Mouse (Mus musculus) testis, adult 2 months (tissue): ENCODE data around the gene Nans. TPM values are rescaled to one million over a fixed set of nuclear protein-coding genes. Genes with fewer than 3 reads are reported as not detected.

Experiments used
- H3K27ac ChIP-seq: fragments of 200-500 bp; 2 replicates; pipeline ENCODE4 v1.5.1; 2012; ENCODE audit warnings: low read depth, low read length; ENCODE audit not compliant: control insufficient read depth, insufficient read depth
- H3K27me3 ChIP-seq: fragments of 200-500 bp; 2 replicates; pipeline ENCODE4 v1.6.1; 2012; ENCODE audit warnings: mild to moderate bottlenecking, low read length, moderate library complexity; ENCODE audit not compliant: control insufficient read depth, insufficient read depth
- H3K36me3 ChIP-seq: fragments of 200-500 bp; 2 replicates; pipeline ENCODE4 v1.6.1; 2012; ENCODE audit warnings: mild to moderate bottlenecking, low read length; ENCODE audit not compliant: control insufficient read depth, insufficient read depth
- H3K4me1 ChIP-seq: fragments of 200-500 bp; 2 replicates; pipeline ENCODE4 v1.6.1; 2012; ENCODE audit warnings: low read length; ENCODE audit not compliant: control insufficient read depth, insufficient read depth
- H3K4me3 ChIP-seq: fragments of 200-500 bp; 2 replicates; pipeline ENCODE4 v1.5.1; 2012; ENCODE audit warnings: low read depth, mild to moderate bottlenecking, low read length, moderate library complexity, mixed read lengths; ENCODE audit not compliant: control insufficient read depth
- CTCF ChIP-seq: fragments of 200-500 bp; IDR thresholded peaks from 2 replicates; pipeline ENCODE4 v1.5.1; 2012; ENCODE audit warnings: low read depth, mild to moderate bottlenecking, inconsistent platforms, low read length, moderate library complexity; ENCODE audit not compliant: control insufficient read depth, insufficient read depth, insufficient replicate concordance
- POLR2A ChIP-seq: fragments of 200-500 bp; IDR thresholded peaks from 2 replicates; pipeline ENCODE4 v1.6.1; 2012; ENCODE audit warnings: low read depth, mild to moderate bottlenecking, inconsistent platforms, low read length, moderate library complexity; ENCODE audit not compliant: control insufficient read depth
- polyA plus RNA-seq: library from polyadenylated mRNA; depleted of rRNA; stranded (reverse); fragments of >200 nt; gene quantifications from 2 replicates; pipeline ENCODE4 v1.2.3, GENCODE M21; 2012

Gene Nans
- polyA plus RNA-seq, 1 experiment, result 9.5 TPM

DNA sequence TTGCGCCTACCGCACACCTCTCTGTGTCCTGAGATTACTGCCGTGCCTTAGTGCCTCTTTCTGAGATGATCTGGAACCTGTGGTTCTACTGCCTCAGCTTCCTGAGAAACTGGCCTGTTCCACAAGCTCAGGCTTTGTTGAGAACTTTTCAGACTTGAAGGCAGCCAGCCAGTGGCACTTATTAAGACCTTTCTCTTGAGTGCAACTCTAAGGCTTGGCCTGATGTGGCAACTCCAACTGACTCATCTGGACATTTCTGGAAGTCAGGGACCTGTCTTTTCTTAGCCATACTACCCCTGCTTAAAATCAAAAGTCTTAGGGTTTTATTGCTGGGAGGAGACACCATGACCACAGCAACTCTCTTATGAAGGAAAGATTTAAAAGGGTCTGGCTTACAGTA, 31.9 kb upstream of the Nans start:
- Histone ChIP-seq H3K27ac (no peak overlapping the region), H3K36me3 (peaks cover 2% of the 10 kb centered on the region), H3K27me3 (no peaks in the 10 kb centered on the region), H3K4me3 (no peak overlapping the region), H3K4me1 (peaks cover 6% of the 10 kb centered on the region)
- TF ChIP-seq POLR2A (no peak), CTCF (no peak)

- H3K36me3 ChIP-seq, result peaks cover 3% of the 10 kb centered on the region
- H3K27me3 ChIP-seq, result no peaks in the 10 kb centered on the region
- H3K27ac ChIP-seq, result no peak overlapping the region
- no peaks in the 10 kb centered on the region; the same call in 1 of the 2 replicates for H3K4me1 ChIP-seq
- no peak overlapping the region for H3K4me3 ChIP-seq
- TF ChIP-seq POLR2A, result no peak
- no peak for TF ChIP-seq CTCF
Measured at GRCm38 (mm10) chr4:46458411-46458810, 30.6 kb upstream of the Nans start.

- Histone ChIP-seq H3K27me3 (no peaks in the 10 kb centered on the region), H3K4me3 (no peak overlapping the region), H3K27ac (no peak overlapping the region), H3K4me1 (no peaks in the 10 kb centered on the region), H3K36me3 (peaks cover 5% of the 10 kb centered on the region)
- TF ChIP-seq CTCF (no peak), POLR2A (no peak)
Measured at GRCm38 (mm10) chr4:46463130-46463830, 25.8 kb upstream of the Nans start.

DNA sequence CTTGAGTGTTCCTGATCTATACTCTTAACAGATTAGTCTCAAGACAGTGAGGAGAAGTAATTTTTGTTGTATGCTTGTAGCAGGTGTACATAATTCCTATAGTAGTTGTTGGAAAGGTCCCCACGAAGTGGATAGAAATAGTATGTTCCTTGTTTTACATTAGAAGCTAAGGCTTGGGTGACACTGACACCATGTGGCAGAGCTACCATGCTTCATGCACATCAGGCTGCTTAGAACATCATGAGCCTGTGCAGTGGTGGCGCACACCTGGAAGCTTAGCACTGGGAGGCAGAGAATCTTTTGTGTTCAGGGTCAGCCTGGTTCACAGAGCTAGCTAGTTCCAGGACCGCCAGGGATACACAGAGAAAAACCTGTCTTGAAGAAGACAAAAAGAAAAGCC, 23.3 kb upstream of the Nans start:
- Histone ChIP-seq H3K4me3 (no peak overlapping the region), H3K27me3 (no peaks in the 10 kb centered on the region), H3K4me1 (no peaks in the 10 kb centered on the region), H3K36me3 (peaks cover 6% of the 10 kb centered on the region), H3K27ac (no peak overlapping the region)
- TF ChIP-seq POLR2A, result no peak
- no peak for TF ChIP-seq CTCF

DNA sequence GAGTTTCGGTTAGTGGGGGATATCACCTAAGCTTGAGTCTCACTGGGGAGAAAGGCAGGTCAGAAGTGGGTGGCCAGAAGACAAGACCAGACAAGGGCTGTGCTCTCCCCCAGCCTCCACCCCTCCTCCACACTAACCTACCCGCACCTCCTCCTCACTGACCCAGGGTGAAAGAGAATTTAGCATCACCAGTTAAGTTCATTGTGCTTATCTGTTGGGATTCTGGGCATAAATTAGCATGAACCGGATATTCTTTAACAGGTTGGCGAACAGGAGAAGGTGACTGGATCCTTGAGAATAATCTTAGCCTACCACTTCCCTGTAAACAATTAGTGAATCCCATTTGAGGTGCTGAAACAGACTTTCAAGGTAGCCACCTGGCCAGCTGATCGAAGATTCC, 13.9 kb upstream of the Nans start:
- no peaks in the 10 kb centered on the region for H3K27me3 ChIP-seq
- no peak for TF ChIP-seq CTCF
- no peak for TF ChIP-seq POLR2A
- no peak overlapping the region for H3K27ac ChIP-seq
- H3K36me3 ChIP-seq, result peaks cover 2% of the 10 kb centered on the region; the same call in 1 of the 2 replicates
- H3K4me3 ChIP-seq, result no peak overlapping the region
- H3K4me1 ChIP-seq, result no peaks in the 10 kb centered on the region

GRCm38 (mm10) chr4:46479081-46479480, 10.0 kb upstream of the Nans start:
- H3K27me3 ChIP-seq, result no peaks in the 10 kb centered on the region

DNA sequence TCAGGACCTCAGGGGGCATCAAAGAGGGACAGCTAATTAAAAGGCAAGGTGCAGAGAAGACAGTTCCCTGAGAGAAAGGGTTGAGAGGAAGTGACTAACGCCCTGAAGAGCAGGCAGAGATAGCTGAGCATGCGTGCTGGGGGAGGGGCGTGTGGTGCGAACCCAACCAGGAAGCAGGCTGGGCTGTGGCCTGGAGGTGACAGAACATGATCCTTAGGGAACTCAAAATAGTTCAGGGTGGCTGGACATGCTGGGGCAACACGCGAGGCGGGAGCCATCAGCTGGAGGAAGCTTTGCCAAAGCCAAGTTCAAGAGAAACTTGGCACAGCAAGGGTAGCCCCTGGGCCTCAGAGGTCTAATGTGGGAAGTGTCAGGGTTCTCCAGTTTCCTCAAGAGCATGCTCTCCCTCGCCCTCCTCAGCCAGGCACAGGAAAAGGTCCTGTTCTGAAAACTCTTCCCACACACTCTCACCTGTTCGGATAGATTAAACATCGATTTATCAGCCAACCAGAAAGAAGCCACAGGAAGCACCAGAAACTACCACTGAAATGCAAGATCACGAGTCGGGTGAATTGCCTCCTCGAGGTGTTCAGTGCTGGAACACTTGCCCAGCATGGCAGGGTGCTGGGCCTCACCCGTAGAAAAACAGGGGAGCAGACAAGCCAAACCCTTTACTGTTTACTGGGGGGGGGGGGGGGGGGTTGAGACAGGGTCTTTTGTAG, 3.2 kb upstream of the Nans start:
- no peaks in the 10 kb centered on the region for H3K27me3 ChIP-seq
- no peaks in the 10 kb centered on the region for H3K36me3 ChIP-seq
- H3K4me3 ChIP-seq, result no peak overlapping the region
- TF ChIP-seq CTCF, result no peak
- no peak for TF ChIP-seq POLR2A
- peaks cover 11% of the 10 kb centered on the region for H3K4me1 ChIP-seq
- no peak overlapping the region for H3K27ac ChIP-seq

More at GRCm38 (mm10) chr4:46479081-46479480, 10.0 kb upstream of the Nans start:
- no peak overlapping the region for H3K27ac ChIP-seq
- TF ChIP-seq CTCF, result no peak
- no peak for TF ChIP-seq POLR2A
- no peaks in the 10 kb centered on the region for H3K4me1 ChIP-seq
- no peaks in the 10 kb centered on the region for H3K36me3 ChIP-seq
- no peak overlapping the region for H3K4me3 ChIP-seq
